Mouse (Mus musculus): ENCODE measurements around the gene Rxfp4.

DNA sequence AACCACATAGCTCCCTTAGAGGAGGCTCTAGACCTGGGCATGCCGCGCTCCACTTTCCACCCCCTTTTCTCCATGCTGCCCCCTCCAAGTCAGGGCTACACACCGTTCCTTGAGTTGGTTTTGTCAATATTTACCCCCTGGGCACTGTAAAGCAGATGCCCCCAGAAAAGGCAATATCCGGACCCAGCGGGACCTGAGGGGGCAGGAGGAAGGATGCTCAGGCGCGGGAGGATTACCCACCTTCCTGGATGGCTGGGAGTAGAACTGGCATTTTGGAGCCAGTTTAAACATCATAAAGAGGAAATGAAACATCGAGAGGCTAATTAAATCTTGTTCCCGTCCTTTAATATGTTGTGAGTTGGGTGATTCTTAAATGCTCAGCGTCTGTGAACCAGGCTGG is 3.8 kb downstream of the Rxfp4 start:
- no peak for TF ChIP-seq POLR2A (IDR thresholded peaks at IDR 0.05; ENCODE audit: borderline replicate concordance, extremely low read depth, insufficient read depth, insufficient read length, poor library complexity, severe bottlenecking)
- TF ChIP-seq CTCF (IDR thresholded peaks at IDR 0.05; ENCODE audit: borderline replicate concordance, extremely low read depth, insufficient read depth, insufficient read length), result no peak
